Mouse (Mus musculus) gastrocnemius, adult 8-10 months (tissue): ENCODE data around the gene Spns2. TPM values are rescaled to one million over a fixed set of nuclear protein-coding genes. Genes with fewer than 3 reads are reported as not detected.
"Not testable (repeated sequence)": the region's sequence is repeated elsewhere in the genome, so short reads cannot be mapped to it uniquely, and the experiment has no call there.

Experiments used
- DNase-seq, 2 experiments: peaks; one replicate each; pipeline ENCODE4 v3.0.0; 2022; ENCODE audit warnings: low spot score in 2 of 2
- total RNA-seq, 4 experiments: library from RNA; stranded (reverse); gene quantifications; 2 replicates each; pipeline ENCODE4 v1.2.4; 2022

The Spns2 gene
- total RNA-seq, 4 experiments from 2014 or later, result 32.1 to 69.6 (median 54.1) TPM

GRCm38 (mm10) chr11:72475408-72475807 lies 14.3 kb downstream of the Spns2 start:
- no peak for DNase-seq

GRCm38 (mm10) chr11:72474926-72475325 lies 14.8 kb downstream of the Spns2 start:
- DNase-seq, result no peak

- DNase-seq, result no peak
Measured at GRCm38 (mm10) chr11:72473540-72473939, 16.2 kb downstream of the Spns2 start.

GRCm38 (mm10) chr11:72471381-72471780 lies 18.3 kb downstream of the Spns2 start:
- DNase-seq, result no peak

- DNase-seq, result no peak
Measured at GRCm38 (mm10) chr11:72470004-72470403, 19.7 kb downstream of the Spns2 start.

GRCm38 (mm10) chr11:72469217-72469616 lies 20.5 kb downstream of the Spns2 start:
- peak in 1 of 2 experiments; percentile 49 for DNase-seq

- no peak for DNase-seq
Measured at GRCm38 (mm10) chr11:72468525-72468924, 21.2 kb downstream of the Spns2 start.

GRCm38 (mm10) chr11:72466694-72467507 lies 22.8 kb downstream of the Spns2 start:
- DNase-seq, result no peak

GRCm38 (mm10) chr11:72465978-72466693 lies 23.6 kb downstream of the Spns2 start:
- no peak for DNase-seq

- DNase-seq, result no peak
Measured at GRCm38 (mm10) chr11:72464821-72465220, 24.9 kb downstream of the Spns2 start.

GRCm38 (mm10) chr11:72461500-72461981 lies 28.2 kb downstream of the Spns2 start:
- no peak for DNase-seq

- no peak for DNase-seq
Measured at GRCm38 (mm10) chr11:72458502-72458901, 31.2 kb downstream of the Spns2 start.

GRCm38 (mm10) chr11:72457995-72458496 lies 31.7 kb downstream of the Spns2 start:
- no peak for DNase-seq

- no peak for DNase-seq
Measured at GRCm38 (mm10) chr11:72455694-72456093, 34.0 kb downstream of the Spns2 start.

GRCm38 (mm10) chr11:72453105-72453953 lies 36.4 kb downstream of the Spns2 start:
- DNase-seq, result no peak

- no peak for DNase-seq
Measured at GRCm38 (mm10) chr11:72452140-72452665, 37.5 kb downstream of the Spns2 start.

GRCm38 (mm10) chr11:72447475-72447874 lies 42.2 kb downstream of the Spns2 start:
- DNase-seq, result no peak

GRCm38 (mm10) chr11:72446311-72447105 lies 43.2 kb downstream of the Spns2 start:
- no peak for DNase-seq

- DNase-seq, result peak; percentile 97 to 98
Measured at GRCm38 (mm10) chr11:72440965-72441664, 48.6 kb downstream of the Spns2 start, which contains the start of gene Mybbp1a. Gene Mybbp1a, plus strand, starts transcription at chr11:72441355.

GRCm38 (mm10) chr11:72440597-72440964 lies 49.1 kb downstream of the Spns2 start:
- not testable (repeated sequence) for DNase-seq
